Mouse (Mus musculus) monocyte, adult 59 days (primary cell): ENCODE results near the gene Wnt2b. TPM values are rescaled to one million over a fixed set of nuclear protein-coding genes. Genes with fewer than 3 reads are reported as not detected.

ENCODE experiments used
- total RNA-seq, 2 experiments: library from RNA; stranded (reverse); gene quantifications; one replicate each; pipeline ENCODE4 v1.2.4; 2023

The Wnt2b gene
- under 1 TPM; 0.21 to 0.97 TPM for total RNA-seq

GRCm38 (mm10) chr3:104961066-104962059 lies at the start of gene Wnt2b:
Wnt2b (minus strand) TSS chr3:104961921.

Other genes with a start within 250 kb of the Wnt2b start
- gene Ppm1j, start 180.9 kb downstream of the Wnt2b start, total RNA-seq, result not detected
- gene Fam19a3, start 180.1 kb downstream of the Wnt2b start, total RNA-seq, result not detected
- 1 to 10 TPM; 7.5 to 7.6 TPM for gene Rhoc, start 173.5 kb downstream of the Wnt2b start, total RNA-seq
- gene Mov10, start 143.4 kb downstream of the Wnt2b start, total RNA-seq, result 10 to 100 TPM; 15.4 to 16.9 TPM
- 10 to 100 TPM; 22.9 to 29.7 TPM for gene St7l, start 97.9 kb downstream of the Wnt2b start, total RNA-seq
- 100 to 1,000 TPM; 202 TPM for gene Capza1, start 97.4 kb downstream of the Wnt2b start, total RNA-seq
- 10 to 100 TPM; 15.3 to 17.1 TPM for gene Cttnbp2nl, start 91.2 kb upstream of the Wnt2b start, total RNA-seq
- gene 4930564D02Rik, start 104.9 kb upstream of the Wnt2b start, total RNA-seq, result not detected